Mouse (Mus musculus): Measurements from ENCODE around the gene Zfp94. TPM values are rescaled to one million over a fixed set of nuclear protein-coding genes. Genes with fewer than 3 reads are reported as not detected.

The Zfp94 gene
- polyA plus RNA-seq, 1 experiment from 2014 or later, result 5.7 TPM

DNA sequence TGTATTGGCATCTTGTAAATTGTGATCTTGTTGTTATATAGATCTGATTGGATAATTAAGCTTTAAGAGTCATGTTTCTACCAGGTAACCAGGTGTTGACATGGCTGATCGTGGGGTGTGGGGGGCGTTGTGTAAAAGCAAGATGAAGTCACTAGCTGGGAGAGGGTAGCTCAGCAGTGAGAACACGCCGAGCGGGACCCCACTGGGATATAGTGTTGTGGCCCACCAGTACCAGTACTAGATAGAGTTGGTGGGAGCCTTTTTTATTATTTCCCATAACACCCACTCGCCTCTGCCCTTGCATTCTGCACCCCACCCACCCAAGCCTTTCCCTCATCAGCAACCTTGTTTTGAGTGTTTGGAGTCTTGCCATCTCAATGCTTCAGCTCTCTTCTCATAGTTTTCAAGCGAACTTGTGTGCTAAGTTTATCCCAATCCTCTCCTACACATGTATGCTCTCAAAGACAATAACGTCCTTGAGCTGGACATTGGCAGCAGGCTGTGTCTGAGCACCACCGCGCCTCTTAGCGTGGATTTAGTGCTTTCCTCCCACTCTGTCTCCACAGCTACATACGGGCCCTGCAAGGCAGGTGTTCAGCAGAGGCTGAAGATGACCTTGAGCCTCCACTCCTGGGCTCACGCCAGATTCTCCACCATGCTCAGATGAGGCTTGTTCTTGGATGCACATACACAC lies 57.0 kb downstream of the Zfp94 start:
- ATAC-seq (no peak), DNase-seq (ENCODE audit: low spot score) (no peak)
- H3K9me3 ChIP-seq (ENCODE audit: low read length), result no peaks in the 10 kb centered on the region
- H3K36me3 ChIP-seq (ENCODE audit: insufficient read depth, low read length), result peaks cover 13% of the 10 kb centered on the region; the same call in 1 of the 2 replicates
- H3K4me1 ChIP-seq (ENCODE audit: insufficient read depth, low read depth, low read length), result no peaks in the 10 kb centered on the region; the same call in 1 of the 2 replicates
- no peak overlapping the region for H3K27ac ChIP-seq (ENCODE audit: low read length)
- no peaks in the 10 kb centered on the region for H3K27me3 ChIP-seq (replicated peaks; ENCODE audit: insufficient read depth, low read length)
- WGBS, result 85% methylated on average over 13 of the region's 13 CpGs
- H3K4me2 ChIP-seq (replicated peaks; ENCODE audit: low read depth, low read length), result no peak overlapping the region
- TF ChIP-seq EP300 (IDR thresholded peaks at IDR 0.05), result no peak
- no peak for TF ChIP-seq CTCF (IDR thresholded peaks at IDR 0.05)
- no peak overlapping the region for H3K4me3 ChIP-seq (ENCODE audit: low read depth, low read length)
- no peak overlapping the region for H3K9ac ChIP-seq (replicated peaks; ENCODE audit: low read depth)

DNA sequence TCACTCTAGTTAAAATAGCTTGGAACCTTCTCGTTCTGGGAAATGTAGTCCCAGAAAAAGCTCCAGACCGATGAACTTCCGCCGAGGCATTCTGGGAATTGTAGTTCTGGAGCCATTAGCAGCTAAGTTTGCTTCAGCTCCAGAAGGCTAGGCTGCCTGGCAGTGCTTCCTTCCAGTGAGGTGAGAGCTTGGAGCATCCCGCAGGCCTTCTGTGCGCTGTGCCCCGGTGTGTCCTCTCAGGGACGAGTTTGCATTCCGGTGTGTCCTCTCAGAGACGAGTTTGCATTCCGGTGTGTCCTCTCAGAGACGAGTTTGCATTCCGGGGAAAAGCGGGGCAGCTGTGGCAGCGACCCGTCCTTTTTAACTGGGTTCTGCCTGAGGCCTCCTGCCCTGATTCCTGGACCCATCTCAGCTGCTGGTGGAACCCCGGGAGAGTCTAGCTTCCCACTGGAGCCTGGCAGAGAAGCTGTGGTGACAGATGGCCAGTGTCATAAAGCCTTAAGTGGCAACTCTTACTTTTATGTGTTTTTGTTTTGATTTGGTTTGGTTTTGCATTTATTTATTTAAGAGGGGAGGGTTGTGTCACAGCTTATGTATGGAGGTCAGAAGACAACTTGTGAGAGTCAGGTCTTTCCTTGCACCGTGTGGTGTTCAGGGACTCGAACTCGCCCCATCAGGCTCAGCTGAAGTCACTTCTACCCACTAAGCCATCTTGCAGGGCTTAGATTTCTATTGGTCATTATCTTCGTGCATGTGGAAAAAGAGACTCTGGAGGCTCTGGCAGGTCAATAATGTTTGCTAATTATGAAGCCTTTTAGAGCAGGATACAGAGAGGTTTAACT lies 61.6 kb downstream of the Zfp94 start, which contains the start of gene Zfp108:
TSS of gene Zfp108 (plus strand) at position 162 of the 842 bp plus-strand sequence.
- DNase-seq (ENCODE audit: low spot score), result peak; percentile 93
- TF ChIP-seq CTCF (IDR thresholded peaks at IDR 0.05) (no peak), EP300 (IDR thresholded peaks at IDR 0.05) (no peak)
- Histone ChIP-seq H3K9ac (replicated peaks; ENCODE audit: low read depth) (peak within 1 kb of the TSS; percentile 60; the same call in 1 of the 2 replicates), H3K27me3 (replicated peaks; ENCODE audit: insufficient read depth, low read length) (no peaks in the 10 kb centered on the region), H3K27ac (ENCODE audit: low read length) (peak within 1 kb of the TSS; percentile 12; the same call in 1 of the 2 replicates), H3K9me3 (ENCODE audit: low read length) (no peaks in the 10 kb centered on the region), H3K4me1 (ENCODE audit: insufficient read depth, low read depth, low read length) (no peaks in the 10 kb centered on the region; the same call in 1 of the 2 replicates), H3K4me3 (ENCODE audit: low read depth, low read length) (peak within 1 kb of the TSS; percentile 48), H3K4me2 (replicated peaks; ENCODE audit: low read depth, low read length) (peak within 1 kb of the TSS; percentile 65), H3K36me3 (ENCODE audit: insufficient read depth, low read length) (no peaks in the 10 kb centered on the region)
- WGBS, result 19% methylated on average over 21 of the region's 21 CpGs
- ATAC-seq, result peak; percentile 96

DNA sequence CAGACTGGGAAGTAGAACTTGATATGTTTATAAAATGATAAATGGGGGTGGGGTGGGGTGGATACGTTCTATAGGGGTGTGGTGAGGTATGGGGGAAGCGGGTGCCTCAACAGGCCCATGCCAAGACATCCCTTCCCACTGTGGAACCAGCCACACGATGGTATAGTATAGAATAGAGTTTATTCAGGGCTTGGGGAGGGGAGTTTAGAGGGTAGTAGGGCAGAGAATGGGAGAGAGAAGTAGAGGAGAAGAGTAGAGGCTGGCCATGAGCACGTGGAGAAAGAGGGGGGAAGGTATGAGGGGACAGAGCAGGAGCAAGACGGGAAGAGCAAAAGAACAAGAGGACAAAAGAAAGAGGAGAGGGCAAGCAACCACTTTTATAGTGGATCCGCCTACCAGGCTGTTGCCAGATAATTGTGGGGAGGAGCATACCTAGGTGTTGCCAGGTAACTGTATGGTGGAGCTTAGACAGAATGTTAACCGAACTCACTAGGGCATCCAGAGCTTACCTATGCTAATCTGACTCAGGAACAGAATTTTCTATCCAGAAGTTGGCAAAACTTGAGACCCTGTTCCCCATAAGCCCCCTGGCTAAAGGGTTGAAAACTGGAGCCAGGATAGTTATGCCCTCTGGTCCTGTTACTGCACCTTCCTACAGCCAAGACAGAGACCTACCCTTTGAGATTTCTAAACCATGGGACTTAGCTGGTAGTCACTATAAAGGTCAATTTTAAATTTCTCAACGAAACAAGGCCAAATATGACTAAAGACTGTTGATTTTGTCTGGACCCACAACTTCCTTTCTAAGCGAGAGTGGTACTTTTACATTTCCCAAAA lies 62.5 kb downstream of the Zfp94 start:
- Histone ChIP-seq H3K27me3 (replicated peaks; ENCODE audit: insufficient read depth, low read length) (no peaks in the 10 kb centered on the region), H3K4me1 (ENCODE audit: insufficient read depth, low read depth, low read length) (no peaks in the 10 kb centered on the region; the same call in 1 of the 2 replicates), H3K9me3 (ENCODE audit: low read length) (no peaks in the 10 kb centered on the region), H3K4me3 (ENCODE audit: low read depth, low read length) (peak overlapping the region; percentile 48), H3K4me2 (replicated peaks; ENCODE audit: low read depth, low read length) (peak overlapping the region; percentile 65), H3K36me3 (ENCODE audit: insufficient read depth, low read length) (no peaks in the 10 kb centered on the region), H3K27ac (ENCODE audit: low read length) (no peak overlapping the region), H3K9ac (replicated peaks; ENCODE audit: low read depth) (no peak overlapping the region)
- TF ChIP-seq EP300 (IDR thresholded peaks at IDR 0.05) (no peak), CTCF (IDR thresholded peaks at IDR 0.05) (no peak)
- DNase-seq (ENCODE audit: low spot score) (no peak), ATAC-seq (peak; percentile 41)
- 61% methylated on average over 9 of the region's 9 CpGs for WGBS

Small RNA genes within 50 kb of the gene (microRNA-seq; reads per million reads assigned to microRNA genes)
- gene Gm27592, result not detected

Other genes with a start within 250 kb of the Zfp94 start
- gene Zfp180, start 234.7 kb downstream of the Zfp94 start, polyA plus RNA-seq (2015; fragmentation: Nextera tagmentation; extraction: Ambion mirVana), result 10.4 and 10.5 TPM in 2 replicates
- 3.3 and 4.3 TPM in 2 replicates for gene Zfp112, start 204.4 kb downstream of the Zfp94 start, polyA plus RNA-seq (2015; fragmentation: Nextera tagmentation; extraction: Ambion mirVana)
- 10.2 and 11.5 TPM in 2 replicates for gene Zfp235, start 182.5 kb downstream of the Zfp94 start, polyA plus RNA-seq (2015; fragmentation: Nextera tagmentation; extraction: Ambion mirVana)
- 0.90 and 1.1 TPM in 2 replicates for gene Zfp114, start 141.6 kb downstream of the Zfp94 start, polyA plus RNA-seq (2015; fragmentation: Nextera tagmentation; extraction: Ambion mirVana)
- gene Zfp111, start 105.2 kb downstream of the Zfp94 start, polyA plus RNA-seq (2015; fragmentation: Nextera tagmentation; extraction: Ambion mirVana), result 3.7 and 4.4 TPM in 2 replicates
- 1.2 and 1.7 TPM in 2 replicates for gene Zfp109, start 79.1 kb downstream of the Zfp94 start, polyA plus RNA-seq (2015; fragmentation: Nextera tagmentation; extraction: Ambion mirVana)
- gene Zfp108, start 61.9 kb downstream of the Zfp94 start, polyA plus RNA-seq (2015; fragmentation: Nextera tagmentation; extraction: Ambion mirVana), result 2.2 and 2.4 TPM in 2 replicates
- 4.4 and 5.3 TPM in 2 replicates for gene Zfp93, start 46.2 kb downstream of the Zfp94 start, polyA plus RNA-seq (2015; fragmentation: Nextera tagmentation; extraction: Ambion mirVana)
- gene Zfp61, start 15.4 kb downstream of the Zfp94 start, polyA plus RNA-seq (2015; fragmentation: Nextera tagmentation; extraction: Ambion mirVana), result 15.7 and 16.7 TPM in 2 replicates
- gene Tescl, start 17.3 kb upstream of the Zfp94 start, polyA plus RNA-seq (2015; fragmentation: Nextera tagmentation; extraction: Ambion mirVana), result 0.27 TPM in 2 replicates
- not detected in 2 replicates for gene Lypd5, start 32.5 kb upstream of the Zfp94 start, polyA plus RNA-seq (2015; fragmentation: Nextera tagmentation; extraction: Ambion mirVana)
- 2.0 and 2.6 TPM in 2 replicates for gene Kcnn4, start 53.6 kb upstream of the Zfp94 start, polyA plus RNA-seq (2015; fragmentation: Nextera tagmentation; extraction: Ambion mirVana)
- 15.2 and 16.4 TPM in 2 replicates for gene Smg9, start 83.0 kb upstream of the Zfp94 start, polyA plus RNA-seq (2015; fragmentation: Nextera tagmentation; extraction: Ambion mirVana)
- gene Irgc1, start 135.6 kb upstream of the Zfp94 start, polyA plus RNA-seq (2015; fragmentation: Nextera tagmentation; extraction: Ambion mirVana), result 0.24 and 0.29 TPM in 2 replicates
- gene Plaur, start 145.8 kb upstream of the Zfp94 start, polyA plus RNA-seq (2015; fragmentation: Nextera tagmentation; extraction: Ambion mirVana), result 65.8 and 72.0 TPM in 2 replicates
- gene Cadm4, start 165.4 kb upstream of the Zfp94 start, polyA plus RNA-seq (2015; fragmentation: Nextera tagmentation; extraction: Ambion mirVana), result 1.7 and 1.9 TPM in 2 replicates
- gene Zfp428, start 190.3 kb upstream of the Zfp94 start, polyA plus RNA-seq (2015; fragmentation: Nextera tagmentation; extraction: Ambion mirVana), result 13.1 and 17.0 TPM in 2 replicates
- gene AC161166.1, start 195.8 kb upstream of the Zfp94 start, polyA plus RNA-seq (2015; fragmentation: Nextera tagmentation; extraction: Ambion mirVana), result 0.06 and 0.10 TPM in 2 replicates
- 3.5 and 4.0 TPM in 2 replicates for gene Irgq, start 214.0 kb upstream of the Zfp94 start, polyA plus RNA-seq (2015; fragmentation: Nextera tagmentation; extraction: Ambion mirVana)
- gene Pinlyp, start 229.5 kb upstream of the Zfp94 start, polyA plus RNA-seq (2015; fragmentation: Nextera tagmentation; extraction: Ambion mirVana), result 0.19 and 0.39 TPM in 2 replicates
- gene Xrcc1, start 229.6 kb upstream of the Zfp94 start, polyA plus RNA-seq (2015; fragmentation: Nextera tagmentation; extraction: Ambion mirVana), result 35.4 and 37.0 TPM in 2 replicates

Measured in lung, postnatal 0 days (tissue).